Mouse (Mus musculus) spleen, adult 2 months (tissue): ENCODE data around the gene Rnf169.

Experiments
- CTCF ChIP-seq: fragments of 200-500 bp; IDR thresholded peaks from 2 replicates; pipeline ENCODE4 v1.5.1; 2011; ENCODE audit warnings: mild to moderate bottlenecking, inconsistent platforms; ENCODE audit not compliant: insufficient read depth, insufficient read length, insufficient replicate concordance; ENCODE audit errors: extremely low read depth
- POLR2A ChIP-seq: fragments of 200-500 bp; IDR thresholded peaks from 2 replicates; pipeline ENCODE4 v1.6.1; 2011; ENCODE audit warnings: low read depth, low read length, inconsistent platforms

- TF ChIP-seq CTCF (peak; percentile 88; the same call in 1 of the 2 replicates), POLR2A (no peak)
Observed at GRCm38 (mm10) chr7:99876345-99876744, 103.9 kb downstream of the Rnf169 start.
